Mouse (Mus musculus): ENCODE measurements around the gene Ssna1. TPM values are rescaled to one million over a fixed set of nuclear protein-coding genes. Genes with fewer than 3 reads are reported as not detected.

Ssna1 gene
- 10 to 100 TPM; 36.7 to 40.5 TPM for total RNA-seq (2021)

DNA sequence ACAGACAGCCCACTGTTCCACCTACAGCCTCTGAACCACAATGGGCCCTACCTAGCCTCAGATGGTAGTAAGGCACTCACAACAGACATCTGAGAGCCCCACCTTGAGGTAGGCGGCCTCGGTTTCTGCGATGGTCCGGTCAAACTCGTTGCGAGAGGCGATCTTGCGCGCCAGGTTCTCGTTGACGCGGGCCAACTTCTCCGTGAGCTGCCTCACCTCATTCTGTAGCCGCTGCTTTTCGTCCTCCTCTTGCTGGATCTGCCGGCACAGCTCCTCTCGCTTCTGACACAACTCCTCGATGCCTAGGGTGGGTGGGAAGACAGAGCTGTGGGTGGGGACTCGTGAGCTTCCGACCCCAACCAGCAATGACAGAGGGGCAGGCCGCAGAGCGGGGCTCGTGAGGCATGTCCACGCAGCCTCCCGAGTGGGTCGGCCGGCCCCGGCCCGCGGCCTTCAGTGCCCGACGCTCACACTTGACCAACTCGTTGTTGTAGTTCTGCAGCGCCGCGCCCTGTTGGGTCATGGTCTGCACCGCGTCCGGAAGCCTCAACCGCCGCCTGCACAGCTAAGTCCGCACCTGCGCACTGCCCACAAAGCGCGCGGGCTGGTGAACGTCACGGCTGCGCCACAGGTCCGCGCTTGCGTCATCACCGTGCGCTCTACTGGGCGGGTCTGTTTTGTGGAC lies at the start of gene Ssna1, which contains the start of gene Anapc2:
Ssna1 (minus strand) TSS at position 612 of the 685 bp plus-strand sequence.
Anapc2 (plus strand) TSS at position 652 of the 685 bp plus-strand sequence.
- intact Hi-C loops (cut with DNase I): loop anchor here (5.0 kb wide), 1 partner anchor 60 kb away; the partner anchor contains the start of gene Man1b1
- DNase-seq (ENCODE audit: low spot score): peak; percentile 93

DNA sequence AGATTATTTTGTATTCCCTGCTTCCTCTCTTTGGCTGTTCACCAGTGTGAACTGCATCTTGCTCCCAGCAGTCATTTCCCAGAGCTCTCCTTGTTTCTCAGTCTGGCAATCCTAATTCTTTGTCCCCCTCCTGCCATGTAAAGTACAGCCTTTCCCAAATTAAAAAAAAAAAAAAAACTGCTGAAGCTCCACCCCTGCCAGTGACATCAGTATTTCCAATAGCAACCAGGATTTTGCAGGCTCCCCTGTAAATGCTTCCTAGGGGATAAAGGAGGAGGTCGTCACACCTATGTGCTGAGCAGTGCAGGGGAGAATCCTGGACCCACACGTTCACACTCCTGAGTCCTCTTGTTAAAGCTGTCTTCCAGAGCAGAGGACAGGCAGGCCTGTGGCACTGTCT lies 47.8 kb upstream of the Ssna1 start:
- intact Hi-C loops (cut with DNase I): no loop called here
- no peak for DNase-seq (ENCODE audit: low spot score)

DNA sequence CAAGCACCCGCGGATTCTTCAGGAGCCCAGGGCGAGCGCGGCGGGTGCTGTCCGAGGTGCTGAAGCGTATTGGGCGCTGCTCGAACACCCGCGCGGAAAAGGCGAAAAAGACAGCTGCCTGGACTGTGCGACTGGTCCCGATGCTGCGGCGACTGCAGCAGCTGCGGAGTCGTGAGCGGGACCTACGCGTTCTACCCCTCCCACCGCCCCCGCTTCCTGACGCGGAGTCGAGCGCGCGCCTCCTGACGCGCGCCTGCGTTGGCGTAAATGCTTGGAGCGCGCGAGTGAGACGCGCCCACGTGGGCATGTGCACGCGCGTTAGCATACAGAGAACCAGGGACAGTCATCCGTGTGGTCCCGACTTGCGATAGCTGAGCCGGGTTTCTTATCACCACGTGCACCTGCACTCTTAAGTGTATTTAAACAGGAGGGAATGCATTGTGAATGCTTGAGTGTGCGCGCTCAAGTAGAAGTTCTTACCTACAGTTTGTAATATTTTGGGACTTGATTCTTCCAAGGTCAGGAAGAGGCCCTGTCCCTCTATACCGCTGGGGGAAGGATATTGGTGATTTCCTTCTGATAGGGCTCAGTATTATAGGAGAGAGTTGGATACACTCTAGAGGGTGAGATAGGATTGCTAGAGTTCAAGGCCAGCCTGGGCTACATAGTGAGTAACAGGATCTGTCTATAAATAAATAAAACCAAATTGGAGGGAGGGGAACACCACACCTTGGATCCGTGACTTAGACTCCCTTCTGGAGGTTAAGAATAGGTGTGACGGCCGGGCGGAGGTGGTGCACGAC lies 46.9 kb upstream of the Ssna1 start, which contains the start of gene Grin1:
Grin1 (minus strand) TSS at position 217 of the 803 bp plus-strand sequence.
- DNase-seq (ENCODE audit: low spot score): no peak
- intact Hi-C loops (cut with DNase I): no loop called here

DNA sequence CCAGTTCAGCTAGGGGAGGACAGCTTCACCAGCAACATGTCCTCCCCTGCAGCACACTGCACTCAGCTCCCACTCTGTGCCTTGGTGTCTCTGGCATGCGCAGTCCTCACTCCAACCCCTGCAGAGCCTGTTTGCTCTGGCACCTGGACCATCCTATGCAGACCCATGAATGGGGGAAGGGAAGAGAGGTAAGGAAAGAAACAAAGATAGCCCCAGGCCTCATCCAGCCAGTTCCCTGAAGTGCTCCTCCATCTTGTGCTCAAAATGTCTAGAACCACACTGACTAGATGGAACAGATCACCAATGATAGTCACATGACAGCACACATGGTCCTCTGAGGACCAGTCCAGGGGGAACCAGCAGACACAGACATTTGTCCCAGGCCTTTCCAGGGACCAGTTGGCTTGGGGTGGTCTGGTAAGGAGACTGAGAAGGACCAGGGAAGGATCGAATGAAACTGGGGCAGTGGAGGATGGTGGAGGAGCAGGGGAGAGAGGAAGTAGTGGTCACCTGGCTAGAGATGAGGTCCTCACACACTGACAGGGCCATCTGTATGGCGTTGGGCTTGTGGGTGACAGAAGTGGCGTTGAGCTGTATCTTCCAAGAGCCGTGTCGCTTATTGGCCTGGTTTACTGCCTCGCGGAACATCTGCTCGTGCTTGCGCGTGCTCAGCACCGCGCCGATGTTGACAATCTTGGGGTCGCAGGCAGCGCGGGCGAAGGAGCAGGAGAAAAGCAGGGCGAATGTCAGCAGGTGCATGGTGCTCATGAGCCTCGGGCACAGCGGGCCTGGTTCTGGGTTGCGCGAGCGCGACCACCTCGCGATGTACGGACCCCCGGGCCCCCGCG lies 46.1 kb upstream of the Ssna1 start:
- DNase-seq (ENCODE audit: low spot score): no peak
- intact Hi-C loops (cut with DNase I): no loop called here

DNA sequence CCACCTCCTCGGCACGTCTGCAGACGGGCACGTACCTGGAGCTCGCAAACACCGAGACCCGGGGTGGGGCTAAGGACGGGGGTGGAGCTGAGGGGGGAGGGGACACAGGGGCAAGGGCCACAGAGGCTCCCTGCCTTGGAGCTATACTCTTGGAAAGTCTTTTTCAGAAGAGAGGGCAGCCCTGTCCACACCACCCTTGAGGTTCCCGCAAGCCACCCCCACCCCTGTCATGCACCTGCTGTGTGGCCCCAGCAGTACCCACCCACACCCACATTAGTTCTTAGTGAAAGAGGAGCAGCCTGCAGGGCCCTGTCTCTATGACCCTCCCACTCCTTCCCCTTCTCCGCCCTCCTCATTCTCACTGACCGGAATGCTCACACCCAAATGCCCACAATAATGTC lies 39.3 kb upstream of the Ssna1 start:
- intact Hi-C loops (cut with DNase I): no loop called here
- no peak for DNase-seq (ENCODE audit: low spot score)

DNA sequence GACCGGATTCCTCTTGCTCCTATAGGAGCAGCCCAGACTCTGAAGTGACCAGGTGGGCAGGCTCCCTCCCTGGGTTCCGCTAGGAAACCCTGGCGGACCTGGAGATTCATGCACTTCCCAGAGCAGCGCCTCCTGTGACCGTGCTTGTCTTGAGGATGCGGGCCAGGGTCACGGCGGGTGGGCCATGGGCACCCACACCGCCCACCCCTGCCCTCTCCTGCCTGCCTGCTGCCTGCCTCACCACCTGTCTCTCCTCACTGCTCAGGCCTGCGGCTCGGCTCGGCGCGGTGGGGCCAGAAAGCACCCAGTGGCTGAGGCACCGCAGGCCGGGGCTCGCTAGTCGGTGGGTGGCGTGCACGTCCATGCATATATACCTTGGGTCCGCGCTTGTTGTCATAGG lies 38.7 kb upstream of the Ssna1 start:
- intact Hi-C loops (cut with DNase I): no loop called here
- no peak for DNase-seq (ENCODE audit: low spot score)

DNA sequence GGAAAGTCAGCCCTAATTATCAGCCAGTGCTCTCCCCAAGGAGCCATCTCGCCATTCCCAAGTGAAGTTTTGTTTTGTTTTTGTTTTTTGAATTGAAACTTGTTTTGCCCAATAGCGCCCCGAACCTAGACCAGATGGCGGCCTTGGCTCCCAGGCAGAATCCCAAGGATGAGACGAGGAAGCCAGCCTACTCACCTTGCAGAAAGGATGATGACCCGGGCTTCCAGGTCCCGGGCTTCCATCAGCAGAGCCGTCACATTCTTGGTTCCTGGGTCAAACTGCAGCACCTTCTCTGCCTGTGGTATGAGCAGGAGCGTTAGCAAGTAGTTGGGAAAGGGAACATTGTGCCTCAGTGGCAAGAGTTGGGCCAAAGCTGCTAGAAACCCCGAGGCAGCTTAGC lies 37.9 kb upstream of the Ssna1 start:
- no peak for DNase-seq (ENCODE audit: low spot score)
- intact Hi-C loops (cut with DNase I): no loop called here

DNA sequence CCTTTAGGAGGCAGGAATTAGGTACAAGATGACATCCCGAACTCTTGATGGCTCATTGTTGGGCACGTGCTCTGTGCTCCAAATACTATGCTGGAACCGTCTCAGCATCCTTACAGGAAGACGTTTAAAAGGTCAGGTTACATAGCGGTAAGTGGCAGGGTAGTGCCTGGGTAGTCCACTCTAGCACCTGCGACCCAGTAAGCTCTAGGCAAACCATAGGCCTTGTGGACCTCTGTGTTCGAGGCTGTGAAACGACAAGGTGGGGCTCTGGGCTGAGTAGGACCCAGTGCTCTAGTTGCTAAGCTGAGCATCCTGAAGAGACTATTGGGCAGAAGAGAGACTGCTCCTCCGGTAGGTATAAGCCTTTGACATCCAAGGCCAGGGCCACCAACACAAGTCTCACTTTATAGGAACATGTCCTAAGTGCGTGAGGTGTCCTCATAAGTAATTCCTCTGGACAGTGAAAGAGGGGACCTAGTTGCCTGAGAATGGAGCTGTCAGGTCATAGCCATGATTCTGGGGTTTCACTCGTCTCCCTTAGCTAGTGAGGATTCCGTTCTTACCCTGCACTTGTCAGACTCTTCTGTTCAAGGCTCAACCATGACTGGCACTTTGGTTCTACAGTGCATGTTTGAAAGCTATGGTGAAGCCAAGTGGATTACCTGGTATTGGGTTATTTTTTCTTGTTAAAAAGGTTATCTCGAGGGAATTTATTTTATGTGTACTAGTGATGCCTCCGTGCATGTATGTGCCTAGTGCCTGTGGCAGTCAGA lies 33.5 kb upstream of the Ssna1 start:
- intact Hi-C loops (cut with DNase I): no loop called here
- DNase-seq (ENCODE audit: low spot score): no peak

DNA sequence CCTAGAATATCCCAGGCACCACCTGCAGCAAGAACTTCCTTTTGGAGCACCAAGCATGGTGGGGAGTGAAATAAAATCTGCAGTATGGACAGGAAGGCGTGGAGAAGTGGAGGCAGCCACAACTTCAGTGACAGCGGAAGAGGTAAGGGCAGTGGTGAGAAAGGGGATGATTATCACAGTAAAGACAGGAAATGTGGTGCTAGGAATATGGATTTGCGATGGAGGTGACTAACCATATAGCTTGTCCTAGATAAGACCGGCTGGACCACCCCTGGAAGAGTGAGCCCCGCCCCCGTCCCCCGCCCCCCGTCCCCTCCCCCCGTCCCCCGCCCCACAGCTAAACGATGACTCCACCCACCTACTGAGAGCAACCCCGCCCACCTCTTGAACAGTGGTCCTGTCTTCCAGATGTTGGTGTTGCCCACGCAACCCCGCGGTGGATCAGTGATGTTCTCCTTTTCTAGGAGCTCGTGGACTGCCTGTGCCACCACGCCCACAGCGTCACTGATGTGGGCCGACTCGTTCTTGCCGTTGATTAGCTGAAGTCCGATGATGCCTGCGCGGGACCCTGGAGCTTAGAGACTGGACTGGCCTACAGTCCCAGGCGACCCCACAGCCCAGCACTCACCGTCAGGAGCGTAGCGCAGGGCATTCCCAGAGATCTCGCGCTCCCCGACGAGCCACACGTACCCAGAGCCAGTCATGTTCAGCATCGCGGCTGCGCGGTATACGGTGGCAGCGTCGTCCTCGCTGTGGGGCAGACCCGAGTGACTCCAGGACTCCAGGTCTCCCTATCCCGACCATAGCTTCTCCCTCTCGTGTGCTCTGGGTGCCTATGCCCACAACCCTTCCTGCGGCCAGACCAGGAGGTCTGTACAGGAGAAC lies 32.7 kb upstream of the Ssna1 start:
- no peak for DNase-seq (ENCODE audit: low spot score)
- intact Hi-C loops (cut with DNase I): no loop called here

DNA sequence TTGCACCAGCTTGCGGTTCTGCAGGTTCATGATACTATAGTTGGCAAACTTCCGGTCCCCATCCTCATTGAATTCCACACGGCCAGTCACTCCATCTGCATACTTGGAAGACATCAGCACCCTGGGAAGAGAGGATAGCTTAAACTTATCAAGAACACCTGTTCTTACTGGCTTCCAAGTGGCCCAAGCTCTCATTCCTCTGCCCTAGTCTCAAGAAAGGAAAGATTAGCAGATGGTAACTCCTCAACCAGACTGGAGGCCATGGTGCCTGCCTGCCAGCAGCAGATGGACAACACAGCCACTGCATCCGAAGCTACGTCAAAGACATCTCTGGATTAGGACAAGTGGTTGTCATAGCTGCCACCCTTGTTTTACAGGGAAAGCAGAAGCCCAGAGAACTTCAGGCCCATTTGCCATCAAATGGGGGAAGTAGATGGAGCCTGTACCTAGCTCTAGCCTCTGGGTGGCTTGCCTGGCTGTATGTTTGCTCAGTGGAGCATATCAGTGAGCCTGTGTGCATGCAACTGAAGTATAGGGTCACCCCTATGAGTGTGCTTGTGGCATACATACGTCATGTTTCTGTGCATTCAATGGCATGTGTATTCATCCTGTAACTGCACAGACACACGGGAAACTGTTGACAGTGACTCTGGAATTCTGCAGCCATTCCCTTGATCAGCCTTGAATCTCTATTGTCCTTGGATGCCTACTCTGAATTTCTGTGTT lies 31.9 kb upstream of the Ssna1 start:
- intact Hi-C loops (cut with DNase I): no loop called here

DNA sequence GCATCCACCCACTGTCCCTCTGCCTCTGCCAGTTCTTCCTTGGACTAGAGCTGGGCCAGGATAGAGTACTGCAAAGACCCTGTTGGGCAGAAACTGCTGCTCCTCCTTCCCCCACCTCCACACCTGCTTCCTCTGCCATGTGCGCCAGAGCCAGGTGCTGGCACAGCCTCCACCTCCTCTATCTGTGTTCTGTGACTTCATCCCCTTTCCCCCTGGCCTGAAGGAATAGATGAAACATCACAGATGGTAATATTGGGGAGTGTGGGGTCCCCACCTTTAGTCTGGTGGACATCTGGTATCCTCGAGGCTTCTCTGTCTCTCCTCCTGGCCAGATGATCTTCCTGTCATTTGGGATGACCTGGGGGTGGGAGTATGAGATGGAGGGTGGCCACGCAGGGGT lies 31.2 kb upstream of the Ssna1 start:
- intact Hi-C loops (cut with DNase I): no loop called here
- no peak for DNase-seq (ENCODE audit: low spot score)

More for the DNA sequence above, 31.9 kb upstream of the Ssna1 start:
- no peak for DNase-seq (ENCODE audit: low spot score)

DNA sequence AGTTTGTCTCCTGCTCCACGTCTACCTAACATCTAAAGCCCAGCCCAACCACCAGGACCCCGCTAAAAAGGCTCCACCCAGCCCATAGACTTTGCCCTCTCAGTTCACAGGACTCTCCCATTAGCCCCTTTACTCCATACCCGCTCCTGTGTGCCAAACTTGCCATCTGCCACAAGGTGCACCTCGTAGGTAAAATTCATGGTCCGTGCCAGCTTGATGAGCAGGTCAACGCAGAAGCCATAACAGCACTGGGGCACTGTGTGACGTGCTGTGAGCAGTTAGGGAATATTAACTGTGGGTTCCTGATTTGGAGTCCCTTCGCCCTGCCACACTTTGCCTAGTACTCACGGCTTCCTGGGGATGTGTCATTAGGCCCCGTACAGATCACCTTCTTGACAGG lies 25.8 kb upstream of the Ssna1 start:
- intact Hi-C loops (cut with DNase I): no loop called here
- DNase-seq (ENCODE audit: low spot score): no peak

DNA sequence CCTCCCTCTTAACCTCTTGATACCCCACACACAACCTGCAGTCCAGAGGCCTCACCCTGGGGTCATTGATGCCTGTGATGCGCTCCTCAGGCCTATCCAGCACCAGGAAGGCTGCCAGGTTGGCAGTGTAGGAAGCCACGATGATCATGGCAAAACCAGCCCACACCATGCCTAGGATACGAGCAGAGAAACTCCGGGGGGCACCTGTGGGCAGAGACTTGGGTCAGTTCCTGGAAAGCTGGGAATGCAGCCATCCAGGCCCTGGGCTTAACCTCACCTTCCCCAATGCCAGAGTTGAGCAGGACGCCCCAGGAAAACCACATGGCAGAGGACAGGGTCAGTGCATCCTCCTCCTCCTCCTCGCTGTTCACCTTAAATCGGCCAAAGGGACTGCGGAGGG lies 24.9 kb upstream of the Ssna1 start:
- no peak for DNase-seq (ENCODE audit: low spot score)
- intact Hi-C loops (cut with DNase I): no loop called here

DNA sequence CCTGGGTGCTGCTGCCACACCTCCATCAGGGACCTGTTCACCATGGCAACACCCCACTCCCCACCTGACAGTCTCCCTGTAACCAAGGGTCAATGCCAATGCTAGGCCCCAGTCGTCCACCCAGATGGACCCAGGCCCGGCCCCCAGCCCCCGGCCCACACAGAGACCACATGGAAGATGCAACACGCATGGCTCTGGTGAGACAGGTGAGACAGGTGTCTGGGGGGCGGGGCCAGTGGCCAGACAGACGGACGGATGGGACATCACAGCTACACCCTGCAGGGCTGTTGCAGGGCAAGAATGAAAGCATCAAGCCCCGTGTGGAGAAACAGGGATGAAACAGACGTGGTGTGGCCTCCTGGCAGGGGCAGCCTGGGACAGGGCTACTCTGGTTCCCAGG lies 21.5 kb upstream of the Ssna1 start:
- no peak for DNase-seq (ENCODE audit: low spot score)
- intact Hi-C loops (cut with DNase I): loop anchor here (2.0 to 5.0 kb wide), 2 partner anchors 15 to 66 kb away; no protein-coding TSS in a partner anchor

DNA sequence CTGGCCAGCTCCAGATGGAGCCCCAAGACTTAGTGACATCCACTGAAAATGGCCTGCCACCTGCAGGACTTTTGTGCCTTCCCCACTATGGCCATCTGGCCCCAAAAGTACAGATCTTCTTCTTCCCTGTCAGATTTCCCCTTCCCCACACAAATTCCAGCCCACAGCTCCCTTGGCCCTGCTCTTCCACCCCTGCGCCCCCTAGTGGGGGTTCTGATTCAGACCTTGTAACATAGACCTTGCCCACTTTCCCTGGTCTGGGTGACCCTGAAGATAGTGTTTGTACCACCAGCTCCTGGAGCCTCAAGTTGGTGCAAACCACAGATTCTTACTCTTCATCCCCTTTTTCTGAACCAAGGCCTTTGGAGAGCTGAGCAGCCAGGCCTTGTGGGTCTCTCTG lies 20.6 kb upstream of the Ssna1 start:
- peak; percentile 54 for DNase-seq (ENCODE audit: low spot score)
- intact Hi-C loops (cut with DNase I): loop anchor here (2.0 to 5.0 kb wide), 2 partner anchors 14 to 66 kb away; no protein-coding TSS in a partner anchor

DNA sequence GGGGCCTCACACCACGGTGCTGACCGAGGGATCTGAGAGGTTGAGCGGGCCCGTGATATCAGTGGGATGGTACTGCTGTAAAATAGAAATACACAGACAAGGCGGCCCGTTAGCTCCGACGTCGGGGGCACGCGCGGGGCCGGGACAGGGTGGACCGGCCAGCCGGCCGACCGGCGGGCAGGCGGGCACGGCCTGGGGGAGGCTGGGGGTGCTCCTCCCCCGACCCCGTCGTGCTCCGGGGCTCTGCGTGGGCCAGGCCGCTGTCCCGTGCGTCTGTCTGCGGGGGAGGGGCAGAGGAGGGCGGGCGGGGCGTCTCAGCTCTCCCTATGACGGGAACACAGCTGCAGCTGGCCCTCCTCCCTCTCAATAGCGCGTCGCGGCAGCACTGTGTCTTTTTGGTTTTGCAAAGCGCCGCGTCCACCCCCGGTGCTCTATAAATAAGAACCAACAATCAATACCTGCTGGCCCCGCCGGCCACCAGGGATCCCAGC lies 19.9 kb upstream of the Ssna1 start:
- intact Hi-C loops (cut with DNase I): loop anchor here (2.0 to 5.0 kb wide), 2 partner anchors 13 to 65 kb away; no protein-coding TSS in a partner anchor
- DNase-seq (ENCODE audit: low spot score): no peak

DNA sequence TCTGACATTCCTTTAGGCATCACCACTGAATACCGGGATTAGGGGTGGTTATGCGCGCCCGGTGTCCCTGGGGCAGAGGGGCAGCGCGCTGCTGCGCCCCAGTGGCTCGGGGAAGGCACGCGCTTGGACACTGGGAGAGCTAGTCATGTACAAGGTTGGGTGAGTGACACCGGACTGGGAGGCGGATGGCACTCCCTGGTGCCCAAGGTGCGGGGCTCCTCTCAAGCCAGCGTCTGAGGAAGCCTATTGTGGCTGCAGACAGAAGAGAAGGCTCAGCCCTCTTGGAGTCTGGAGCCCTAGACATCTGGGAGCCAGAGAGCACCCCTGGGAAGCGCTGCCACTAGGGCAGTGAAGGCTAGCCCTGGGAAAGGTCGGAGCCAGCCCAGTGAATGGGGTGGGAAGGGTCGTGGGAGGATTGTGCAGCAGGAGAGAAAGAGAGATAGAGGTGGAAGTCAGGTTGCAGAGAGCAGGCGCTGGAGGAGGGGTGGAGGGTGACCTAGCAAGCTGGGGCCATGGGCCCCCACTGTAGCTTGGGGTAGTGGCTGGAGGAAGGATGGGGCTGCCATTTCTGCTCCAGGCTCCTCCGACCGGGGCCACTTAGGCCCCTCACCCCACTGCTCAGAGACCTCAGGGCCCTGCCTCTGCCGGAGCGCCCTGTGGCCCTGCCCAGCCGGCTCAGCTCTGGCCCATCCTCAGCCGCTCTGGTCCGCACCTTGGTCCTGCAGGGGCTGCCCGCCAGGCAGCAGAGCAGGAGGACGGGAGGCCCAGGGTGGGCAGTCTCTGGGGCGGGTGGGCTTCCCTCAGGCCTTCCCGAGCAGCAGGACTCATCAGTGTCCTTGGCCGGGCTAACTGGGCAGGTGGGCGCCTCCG lies 19.2 kb upstream of the Ssna1 start:
- DNase-seq (ENCODE audit: low spot score): no peak
- intact Hi-C loops (cut with DNase I): loop anchor here (2.0 to 5.0 kb wide), 2 partner anchors 13 to 64 kb away; no protein-coding TSS in a partner anchor
